Mouse (Mus musculus) embryonic fibroblast, embryonic 13.5 days (primary cell): ENCODE measurements around the gene Fggy.

ENCODE experiments used
- CTCF ChIP-seq: IDR thresholded peaks from 2 replicates; pipeline ENCODE4 v1.5.1; 2011; ENCODE audit warnings: mild to moderate bottlenecking, control low read depth, low read length, moderate library complexity, borderline replicate concordance; ENCODE audit not compliant: insufficient read depth
- POLR2A ChIP-seq: IDR thresholded peaks from 2 replicates; pipeline ENCODE4 v1.6.1; 2011; ENCODE audit warnings: low read depth, mild to moderate bottlenecking, control low read depth, low read length, moderate library complexity

DNA sequence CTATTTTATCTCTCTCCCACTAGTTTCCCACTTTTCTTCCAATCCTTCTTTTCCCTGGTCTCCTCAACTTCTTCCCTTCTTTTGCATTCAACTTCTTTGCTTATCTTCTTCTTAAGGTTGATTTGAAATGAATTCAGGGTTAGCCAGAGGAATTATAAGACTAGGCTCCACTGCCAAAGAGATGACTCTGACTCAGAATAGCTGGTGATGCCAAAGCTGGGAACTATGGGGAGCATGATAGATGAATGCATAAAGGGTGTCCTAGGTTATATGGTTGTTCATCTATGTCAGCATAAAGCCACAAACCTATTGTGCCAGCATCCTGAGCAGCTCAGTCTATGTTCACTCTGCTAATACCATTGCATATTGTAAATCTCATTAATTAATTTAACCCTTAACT, 348.8 kb downstream of the Fggy start:
- TF ChIP-seq POLR2A = no peak
- no peak for TF ChIP-seq CTCF
